Mouse (Mus musculus): Measurements from ENCODE around the gene Lrrc73. TPM values are rescaled to one million over a fixed set of nuclear protein-coding genes. Genes with fewer than 3 reads are reported as not detected.

The Lrrc73 gene
- total RNA-seq (2014; rRNA removed; ENCODE audit: low replicate concordance) (1.3 and 1.5 TPM in 2 replicates), polyA plus RNA-seq (2015; fragmentation: Nextera tagmentation; extraction: Ambion mirVana) (0.26 and 0.45 TPM in 2 replicates)

DNA sequence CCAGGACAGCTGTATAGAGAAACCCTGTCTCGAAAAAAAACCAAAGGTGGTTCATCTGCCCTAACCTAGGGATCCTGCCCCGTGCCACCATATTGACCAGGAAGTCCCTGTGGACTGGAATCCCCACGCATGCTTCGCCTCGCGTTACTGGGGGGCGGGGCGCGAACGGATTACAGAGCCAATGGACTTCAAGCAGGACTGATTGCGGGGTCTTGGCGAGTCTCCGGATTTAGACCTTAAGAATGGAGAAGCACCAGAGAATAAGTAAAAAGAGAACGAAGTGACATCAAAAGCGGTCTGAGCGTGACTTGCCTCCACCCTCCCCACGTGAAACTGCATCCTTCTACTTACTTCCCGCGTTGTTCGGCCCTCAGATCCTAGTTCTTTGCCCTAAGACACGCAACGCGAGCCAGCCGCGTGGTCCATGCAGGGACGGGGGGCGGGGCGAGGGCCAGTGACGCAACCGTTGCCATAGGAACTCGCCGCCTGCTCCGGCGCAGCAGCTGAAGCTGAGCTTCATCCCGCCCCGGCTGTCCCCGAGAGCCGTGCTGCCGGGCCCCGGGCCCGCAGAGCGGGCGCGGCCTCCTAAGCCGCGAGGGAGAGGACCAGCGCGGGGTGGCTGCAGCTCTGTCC, at the start of gene Lrrc73:
TSS of gene Lrrc73 (plus strand) at position 80 of the 633 bp plus-strand sequence.
- peak within 1 kb of the TSS; percentile 42; the same call in 1 of the 2 replicates for H3K9ac ChIP-seq (replicated peaks; ENCODE audit: low read depth, low read length)
- peak; percentile 75 for DNase-seq (ENCODE audit: low spot score)
- ATAC-seq (ENCODE audit: insufficient read depth, low read depth): peak; percentile 79
- peaks cover 15% of the 10 kb centered on the region for H3K27me3 ChIP-seq (ENCODE audit: control insufficient read depth, insufficient read depth, low read length)
- TF ChIP-seq CTCF (IDR thresholded peaks at IDR 0.05; ENCODE audit: low read depth): no peak
- TF ChIP-seq EP300 (IDR thresholded peaks at IDR 0.05; ENCODE audit: low read depth): no peak
- no peaks in the 10 kb centered on the region for H3K9me3 ChIP-seq (replicated peaks; ENCODE audit: control insufficient read depth, low read length)
- H3K4me3 ChIP-seq (ENCODE audit: low read depth, low read length): peak within 1 kb of the TSS; percentile 72
- H3K36me3 ChIP-seq (replicated peaks; ENCODE audit: control insufficient read depth, insufficient read depth, low read length): peaks cover 44% of the 10 kb centered on the region
- H3K4me1 ChIP-seq (ENCODE audit: control insufficient read depth, insufficient read depth): peaks cover 15% of the 10 kb centered on the region
- WGBS: 3% methylated on average over 48 of the region's 48 CpGs
- H3K27ac ChIP-seq (ENCODE audit: low read depth): no peak within 1 kb of the TSS
- H3K4me2 ChIP-seq (ENCODE audit: low read depth, low read length): peak within 1 kb of the TSS; percentile 100

DNA sequence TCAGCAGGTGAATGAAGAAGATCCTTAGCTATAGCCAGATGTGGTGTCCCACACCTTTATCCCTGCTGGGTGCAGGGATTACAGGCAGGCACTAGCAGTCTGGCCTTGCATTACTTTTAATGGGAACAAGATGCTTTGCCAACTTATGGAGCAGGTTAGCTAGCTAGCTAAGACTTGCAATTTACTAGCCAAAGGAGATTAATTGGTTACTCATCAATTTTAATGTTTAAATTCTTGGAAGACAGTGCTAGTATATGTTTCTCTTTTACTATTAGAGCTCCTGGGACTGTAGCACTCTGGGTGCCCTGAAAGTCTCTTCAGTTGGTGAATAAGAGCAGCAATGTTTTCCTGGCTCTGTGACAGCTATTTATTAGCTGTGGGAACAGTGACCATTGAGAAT, 46.7 kb upstream of the Lrrc73 start:
- Histone ChIP-seq H3K4me3 (ENCODE audit: low read depth, low read length) (no peak overlapping the region), H3K9ac (replicated peaks; ENCODE audit: low read depth, low read length) (no peak overlapping the region), H3K4me1 (ENCODE audit: control insufficient read depth, insufficient read depth) (peaks cover 11% of the 10 kb centered on the region), H3K9me3 (replicated peaks; ENCODE audit: control insufficient read depth, low read length) (no peaks in the 10 kb centered on the region), H3K27me3 (ENCODE audit: control insufficient read depth, insufficient read depth, low read length) (no peaks in the 10 kb centered on the region), H3K4me2 (ENCODE audit: low read depth, low read length) (no peak overlapping the region), H3K27ac (ENCODE audit: low read depth) (no peak overlapping the region), H3K36me3 (replicated peaks; ENCODE audit: control insufficient read depth, insufficient read depth, low read length) (peaks cover 56% of the 10 kb centered on the region)
- ATAC-seq (ENCODE audit: insufficient read depth, low read depth): no peak
- no peak for TF ChIP-seq EP300 (IDR thresholded peaks at IDR 0.05; ENCODE audit: low read depth)
- no peak for TF ChIP-seq CTCF (IDR thresholded peaks at IDR 0.05; ENCODE audit: low read depth)
- no peak for DNase-seq (ENCODE audit: low spot score)

DNA sequence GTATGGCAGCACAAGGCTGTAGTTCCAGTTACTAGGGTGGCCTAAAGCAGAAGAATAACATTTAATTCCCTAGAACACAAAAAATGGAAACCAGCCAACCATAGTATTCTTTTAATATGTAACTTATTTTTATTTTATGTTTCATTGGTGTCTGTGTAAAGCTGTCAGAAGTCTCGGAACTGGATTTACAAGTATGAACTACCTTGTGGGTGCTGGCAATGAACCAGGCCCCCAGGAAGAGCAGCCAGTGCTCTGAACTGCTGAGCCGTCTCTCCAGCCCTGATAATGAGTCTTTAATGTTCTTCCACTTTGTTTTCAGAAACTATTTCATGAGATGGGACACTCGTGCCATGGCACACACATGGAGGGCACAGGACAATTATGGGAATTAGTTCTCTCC, 42.8 kb upstream of the Lrrc73 start:
- Histone ChIP-seq H3K36me3 (replicated peaks; ENCODE audit: control insufficient read depth, insufficient read depth, low read length) (peaks cover 87% of the 10 kb centered on the region), H3K4me3 (ENCODE audit: low read depth, low read length) (no peak overlapping the region), H3K4me1 (ENCODE audit: control insufficient read depth, insufficient read depth) (no peaks in the 10 kb centered on the region), H3K9me3 (replicated peaks; ENCODE audit: control insufficient read depth, low read length) (no peaks in the 10 kb centered on the region), H3K27ac (ENCODE audit: low read depth) (no peak overlapping the region), H3K9ac (replicated peaks; ENCODE audit: low read depth, low read length) (no peak overlapping the region), H3K27me3 (ENCODE audit: control insufficient read depth, insufficient read depth, low read length) (no peaks in the 10 kb centered on the region), H3K4me2 (ENCODE audit: low read depth, low read length) (no peak overlapping the region)
- ATAC-seq (ENCODE audit: insufficient read depth, low read depth) (no peak), DNase-seq (ENCODE audit: low spot score) (no peak)
- WGBS: 95% methylated on average over 3 of the region's 3 CpGs
- no peak for TF ChIP-seq CTCF (IDR thresholded peaks at IDR 0.05; ENCODE audit: low read depth)
- no peak for TF ChIP-seq EP300 (IDR thresholded peaks at IDR 0.05; ENCODE audit: low read depth)

DNA sequence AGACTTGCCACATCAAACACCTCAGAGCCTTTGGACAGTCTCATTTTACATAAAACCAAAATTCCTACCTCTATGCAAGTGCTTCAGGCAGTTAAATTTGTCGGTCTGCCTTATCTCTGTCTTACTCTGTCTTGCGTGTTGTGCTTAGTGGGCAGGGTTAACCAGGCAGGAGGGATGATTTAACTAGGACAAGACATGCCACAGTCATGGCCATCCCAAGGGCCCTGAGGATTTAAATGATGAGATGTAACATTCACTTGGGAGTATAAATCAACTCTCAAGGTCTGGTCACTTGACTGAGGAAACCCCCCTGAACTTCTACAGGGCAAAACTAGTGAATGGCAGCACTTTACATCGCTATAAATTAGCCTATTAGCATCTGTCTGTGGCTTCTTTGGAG, 31.7 kb upstream of the Lrrc73 start:
- Histone ChIP-seq H3K9ac (replicated peaks; ENCODE audit: low read depth, low read length) (no peak overlapping the region), H3K4me2 (ENCODE audit: low read depth, low read length) (no peak overlapping the region), H3K9me3 (replicated peaks; ENCODE audit: control insufficient read depth, low read length) (no peaks in the 10 kb centered on the region), H3K27ac (ENCODE audit: low read depth) (no peak overlapping the region), H3K4me3 (ENCODE audit: low read depth, low read length) (no peak overlapping the region), H3K27me3 (ENCODE audit: control insufficient read depth, insufficient read depth, low read length) (no peaks in the 10 kb centered on the region), H3K36me3 (replicated peaks; ENCODE audit: control insufficient read depth, insufficient read depth, low read length) (peaks cover 96% of the 10 kb centered on the region), H3K4me1 (ENCODE audit: control insufficient read depth, insufficient read depth) (no peaks in the 10 kb centered on the region)
- TF ChIP-seq CTCF (IDR thresholded peaks at IDR 0.05; ENCODE audit: low read depth) (no peak), EP300 (IDR thresholded peaks at IDR 0.05; ENCODE audit: low read depth) (no peak)
- WGBS: 77% methylated on average over 3 of the region's 3 CpGs
- ATAC-seq (ENCODE audit: insufficient read depth, low read depth) (no peak), DNase-seq (ENCODE audit: low spot score) (no peak)

DNA sequence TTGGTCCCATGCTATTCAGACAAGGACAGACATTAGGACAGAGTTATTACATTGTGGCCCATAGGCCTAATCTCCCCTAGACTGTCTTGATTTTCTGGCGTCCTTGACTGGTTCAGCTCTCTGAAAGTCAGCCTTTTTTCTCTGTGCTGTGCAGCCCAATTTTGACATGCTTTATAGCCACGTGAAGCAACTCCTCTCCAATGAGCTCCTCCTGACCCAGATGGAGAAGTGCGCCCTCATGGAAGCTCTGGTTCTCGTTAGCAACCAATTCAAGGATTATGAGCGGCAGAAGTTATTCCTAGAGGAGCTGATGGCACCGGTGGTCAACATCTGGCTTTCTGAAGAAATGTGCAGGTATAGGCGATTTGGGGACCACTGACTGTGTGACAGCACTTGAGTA, 25.8 kb upstream of the Lrrc73 start:
- H3K9me3 ChIP-seq (replicated peaks; ENCODE audit: control insufficient read depth, low read length): no peaks in the 10 kb centered on the region
- H3K27me3 ChIP-seq (ENCODE audit: control insufficient read depth, insufficient read depth, low read length): no peaks in the 10 kb centered on the region
- 90% methylated on average over 7 of the region's 7 CpGs for WGBS
- H3K4me1 ChIP-seq (ENCODE audit: control insufficient read depth, insufficient read depth): no peaks in the 10 kb centered on the region
- H3K4me3 ChIP-seq (ENCODE audit: low read depth, low read length): no peak overlapping the region
- DNase-seq (ENCODE audit: low spot score): no peak
- ATAC-seq (ENCODE audit: insufficient read depth, low read depth): no peak
- peaks cover 89% of the 10 kb centered on the region for H3K36me3 ChIP-seq (replicated peaks; ENCODE audit: control insufficient read depth, insufficient read depth, low read length)
- H3K27ac ChIP-seq (ENCODE audit: low read depth): no peak overlapping the region
- no peak overlapping the region for H3K9ac ChIP-seq (replicated peaks; ENCODE audit: low read depth, low read length)
- TF ChIP-seq CTCF (IDR thresholded peaks at IDR 0.05; ENCODE audit: low read depth) (no peak), EP300 (IDR thresholded peaks at IDR 0.05; ENCODE audit: low read depth) (no peak)
- no peak overlapping the region for H3K4me2 ChIP-seq (ENCODE audit: low read depth, low read length)

DNA sequence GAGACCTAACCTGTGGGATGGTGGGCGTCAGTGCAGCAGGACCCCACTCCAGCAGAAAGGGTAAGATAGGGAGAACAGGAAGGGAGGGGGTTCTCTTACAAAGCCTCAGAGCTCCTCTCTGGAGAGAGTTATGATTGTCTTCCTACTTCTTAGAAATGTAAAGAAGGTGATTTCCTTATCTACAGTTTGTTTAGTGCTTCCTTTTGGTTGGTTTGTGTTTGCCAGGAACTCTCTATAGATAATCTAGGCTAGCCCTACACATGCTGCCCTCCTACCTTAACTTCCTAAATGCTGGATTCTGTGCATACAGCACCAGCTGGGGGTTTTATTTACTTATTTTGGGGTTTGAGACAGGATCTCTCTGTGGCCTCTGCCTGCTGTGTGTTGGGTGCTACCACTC, 17.3 kb upstream of the Lrrc73 start:
- Histone ChIP-seq H3K4me3 (ENCODE audit: low read depth, low read length) (no peak overlapping the region), H3K4me2 (ENCODE audit: low read depth, low read length) (no peak overlapping the region), H3K9ac (replicated peaks; ENCODE audit: low read depth, low read length) (no peak overlapping the region), H3K36me3 (replicated peaks; ENCODE audit: control insufficient read depth, insufficient read depth, low read length) (peaks cover 73% of the 10 kb centered on the region), H3K4me1 (ENCODE audit: control insufficient read depth, insufficient read depth) (no peaks in the 10 kb centered on the region; the same call in 1 of the 2 replicates), H3K27me3 (ENCODE audit: control insufficient read depth, insufficient read depth, low read length) (no peaks in the 10 kb centered on the region), H3K9me3 (replicated peaks; ENCODE audit: control insufficient read depth, low read length) (no peaks in the 10 kb centered on the region), H3K27ac (ENCODE audit: low read depth) (no peak overlapping the region)
- ATAC-seq (ENCODE audit: insufficient read depth, low read depth) (no peak), DNase-seq (ENCODE audit: low spot score) (no peak)
- no peak for TF ChIP-seq EP300 (IDR thresholded peaks at IDR 0.05; ENCODE audit: low read depth)
- no peak for TF ChIP-seq CTCF (IDR thresholded peaks at IDR 0.05; ENCODE audit: low read depth)
- 81% methylated on average over 1 of the region's 1 CpGs for WGBS
